Mouse (Mus musculus): ENCODE measurements around the gene Pacs2. TPM values are rescaled to one million over a fixed set of nuclear protein-coding genes. Genes with fewer than 3 reads are reported as not detected.
A peak's percentile ranks its signal among the peaks of the same experiment; 100 is the strongest.

Gene Pacs2
- polyA plus RNA-seq, 1 experiment from 2014 or later = 4.0 TPM

DNA sequence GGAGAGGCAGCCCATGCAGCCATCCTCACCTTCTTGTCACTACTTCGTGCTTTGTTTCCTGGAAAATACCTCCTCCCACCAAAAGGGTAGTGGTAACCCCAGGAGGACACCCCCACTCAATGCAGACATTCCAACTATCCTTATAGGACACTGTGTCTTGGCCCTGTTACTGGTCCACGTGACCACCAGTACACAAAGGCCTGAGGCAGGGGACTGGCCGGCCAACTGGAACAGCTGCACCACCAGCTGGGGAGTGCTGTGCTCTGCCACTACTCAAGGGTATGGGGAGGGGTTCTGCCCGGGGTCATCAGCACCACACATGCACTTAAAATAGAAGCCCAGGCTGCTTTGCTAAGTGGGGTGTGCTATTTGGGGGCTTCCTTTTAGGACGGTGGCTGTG, 13.8 kb downstream of the Pacs2 start:
- H3K4me3 ChIP-seq (ENCODE audit: low read depth, low read length) = no peak overlapping the region
- DNase-seq = no peak
- ATAC-seq = no peak
- TF ChIP-seq CTCF (IDR thresholded peaks at IDR 0.05; ENCODE audit: low read depth) (no peak), EP300 (IDR thresholded peaks at IDR 0.05; ENCODE audit: low read depth) (no peak)
- H3K36me3 ChIP-seq (replicated peaks; ENCODE audit: insufficient read depth, low read length) = peaks cover 15% of the 10 kb centered on the region; the same call in 1 of the 2 replicates
- no peaks in the 10 kb centered on the region for H3K27me3 ChIP-seq (ENCODE audit: insufficient read depth, low read length)
- no peak overlapping the region for H3K4me2 ChIP-seq (ENCODE audit: low read depth, low read length)
- no peak overlapping the region for H3K9ac ChIP-seq (replicated peaks)
- peaks cover 30% of the 10 kb centered on the region for H3K4me1 ChIP-seq (ENCODE audit: insufficient read depth)
- 78% methylated on average over 5 of the region's 5 CpGs for WGBS (ENCODE audit: insufficient replicate concordance)
- H3K9me3 ChIP-seq (ENCODE audit: low read length) = no peaks in the 10 kb centered on the region
- no peak overlapping the region for H3K27ac ChIP-seq (ENCODE audit: low read depth)

- no peak overlapping the region for H3K27ac ChIP-seq (ENCODE audit: low read depth)
- WGBS (ENCODE audit: insufficient replicate concordance) = 82% methylated on average over 9 of the region's 9 CpGs
- no peak for ATAC-seq
Observed at GRCm38 (mm10) chr12:113028898-113029297, 14.6 kb downstream of the Pacs2 start.

DNA sequence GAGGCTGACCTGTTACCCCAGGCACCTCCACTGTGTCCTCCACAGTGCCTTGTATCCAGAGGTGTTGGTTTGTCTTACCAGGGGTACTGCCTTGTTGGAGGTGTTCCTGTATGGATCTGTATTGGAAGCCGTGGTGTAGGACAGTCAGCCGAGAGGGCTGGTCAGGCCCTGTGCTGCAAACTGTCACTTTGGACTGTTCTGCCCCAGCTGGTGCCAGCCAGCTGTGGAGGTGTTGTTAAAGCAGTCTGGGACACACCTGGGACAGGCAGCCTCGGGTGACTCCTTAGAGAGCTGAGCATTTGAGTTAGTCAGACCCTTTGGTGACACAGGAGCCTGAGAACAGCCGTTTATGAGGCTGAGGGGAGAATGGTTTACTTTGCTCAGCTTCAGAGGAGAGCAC, 15.7 kb downstream of the Pacs2 start:
- peak; percentile 33 for ATAC-seq
- Histone ChIP-seq H3K36me3 (replicated peaks; ENCODE audit: insufficient read depth, low read length) (peaks cover 10% of the 10 kb centered on the region; the same call in 1 of the 2 replicates), H3K4me3 (ENCODE audit: low read depth, low read length) (no peak overlapping the region), H3K9me3 (ENCODE audit: low read length) (no peaks in the 10 kb centered on the region), H3K4me1 (ENCODE audit: insufficient read depth) (peaks cover 36% of the 10 kb centered on the region), H3K27ac (ENCODE audit: low read depth) (peak overlapping the region; percentile 86; the same call in 1 of the 2 replicates), H3K9ac (replicated peaks) (no peak overlapping the region), H3K27me3 (ENCODE audit: insufficient read depth, low read length) (no peaks in the 10 kb centered on the region), H3K4me2 (ENCODE audit: low read depth, low read length) (no peak overlapping the region)
- DNase-seq = no peak
- WGBS (ENCODE audit: insufficient replicate concordance) = 58% methylated on average over 4 of the region's 4 CpGs
- TF ChIP-seq EP300 (IDR thresholded peaks at IDR 0.05; ENCODE audit: low read depth) (no peak), CTCF (IDR thresholded peaks at IDR 0.05; ENCODE audit: low read depth) (no peak)

More at GRCm38 (mm10) chr12:113028898-113029297, 14.6 kb downstream of the Pacs2 start:
- H3K36me3 ChIP-seq (replicated peaks; ENCODE audit: insufficient read depth, low read length) = peaks cover 11% of the 10 kb centered on the region; the same call in 1 of the 2 replicates
- no peak for DNase-seq
- no peak overlapping the region for H3K9ac ChIP-seq (replicated peaks)
- no peak overlapping the region for H3K4me2 ChIP-seq (ENCODE audit: low read depth, low read length)
- peaks cover 30% of the 10 kb centered on the region for H3K4me1 ChIP-seq (ENCODE audit: insufficient read depth)
- no peak overlapping the region for H3K4me3 ChIP-seq (ENCODE audit: low read depth, low read length)
- no peaks in the 10 kb centered on the region for H3K27me3 ChIP-seq (ENCODE audit: insufficient read depth, low read length)
- no peaks in the 10 kb centered on the region for H3K9me3 ChIP-seq (ENCODE audit: low read length)
- no peak for TF ChIP-seq EP300 (IDR thresholded peaks at IDR 0.05; ENCODE audit: low read depth)
- TF ChIP-seq CTCF (IDR thresholded peaks at IDR 0.05; ENCODE audit: low read depth) = no peak

DNA sequence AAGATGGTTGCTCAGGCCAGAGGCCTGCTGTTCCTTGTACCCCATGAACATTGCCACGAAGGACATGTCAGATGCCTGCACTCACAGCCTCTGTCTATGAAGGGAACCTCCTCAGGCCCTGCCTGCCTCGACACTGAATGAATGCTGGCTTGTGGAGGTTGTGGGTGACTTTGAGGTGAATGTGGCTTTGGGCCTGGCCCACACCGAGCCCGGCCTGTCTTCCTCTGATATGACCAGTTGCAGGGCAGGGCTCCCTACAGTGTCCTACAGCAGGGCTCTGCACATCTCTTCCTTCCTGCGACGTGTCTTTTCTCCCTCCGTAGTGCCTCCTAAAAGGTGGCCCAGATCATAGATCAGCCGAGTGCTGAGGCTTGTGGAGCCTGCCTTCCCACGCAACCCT, 16.7 kb downstream of the Pacs2 start:
- Histone ChIP-seq H3K4me1 (ENCODE audit: insufficient read depth) (peaks cover 37% of the 10 kb centered on the region), H3K4me2 (ENCODE audit: low read depth, low read length) (peak overlapping the region; percentile 52), H3K36me3 (replicated peaks; ENCODE audit: insufficient read depth, low read length) (peaks cover 7% of the 10 kb centered on the region; the same call in 1 of the 2 replicates), H3K9ac (replicated peaks) (peak overlapping the region; percentile 48), H3K4me3 (ENCODE audit: low read depth, low read length) (no peak overlapping the region), H3K27ac (ENCODE audit: low read depth) (peak overlapping the region; percentile 86), H3K9me3 (ENCODE audit: low read length) (no peaks in the 10 kb centered on the region), H3K27me3 (ENCODE audit: insufficient read depth, low read length) (no peaks in the 10 kb centered on the region)
- 0 out of 2 replicates have a peak, but pooled peaks have one; percentile 46 for TF ChIP-seq EP300 (IDR thresholded peaks at IDR 0.05; ENCODE audit: low read depth)
- TF ChIP-seq CTCF (IDR thresholded peaks at IDR 0.05; ENCODE audit: low read depth) = no peak
- 44% methylated on average over 9 of the region's 9 CpGs for WGBS (ENCODE audit: insufficient replicate concordance)
- peak; percentile 59 for DNase-seq
- peak; percentile 88 for ATAC-seq

- H3K27me3 ChIP-seq (ENCODE audit: insufficient read depth, low read length) = no peaks in the 10 kb centered on the region
- peaks cover 7% of the 10 kb centered on the region; the same call in 1 of the 2 replicates for H3K36me3 ChIP-seq (replicated peaks; ENCODE audit: insufficient read depth, low read length)
- DNase-seq (no peak), ATAC-seq (peak; percentile 40; the same call in 1 of the 2 replicates)
- TF ChIP-seq CTCF (IDR thresholded peaks at IDR 0.05; ENCODE audit: low read depth) (no peak), EP300 (IDR thresholded peaks at IDR 0.05; ENCODE audit: low read depth) (no peak)
- H3K4me3 ChIP-seq (ENCODE audit: low read depth, low read length) = no peak overlapping the region
- H3K27ac ChIP-seq (ENCODE audit: low read depth) = peak overlapping the region; percentile 86
- peak overlapping the region; percentile 52 for H3K4me2 ChIP-seq (ENCODE audit: low read depth, low read length)
- no peaks in the 10 kb centered on the region for H3K9me3 ChIP-seq (ENCODE audit: low read length)
- H3K9ac ChIP-seq (replicated peaks) = peak overlapping the region; percentile 48
- WGBS (ENCODE audit: insufficient replicate concordance) = 60% methylated on average over 6 of the region's 6 CpGs
- peaks cover 37% of the 10 kb centered on the region for H3K4me1 ChIP-seq (ENCODE audit: insufficient read depth)
Observed at GRCm38 (mm10) chr12:113031441-113031840, 17.1 kb downstream of the Pacs2 start.

- H3K27ac ChIP-seq (ENCODE audit: low read depth) = no peak overlapping the region
- WGBS (ENCODE audit: insufficient replicate concordance) = 84% methylated on average over 11 of the region's 11 CpGs
- H3K4me1 ChIP-seq (ENCODE audit: insufficient read depth) = peaks cover 40% of the 10 kb centered on the region
Observed at GRCm38 (mm10) chr12:113032296-113033250, 18.3 kb downstream of the Pacs2 start.

More at GRCm38 (mm10) chr12:113032296-113033250, 18.3 kb downstream of the Pacs2 start:
- Histone ChIP-seq H3K27me3 (ENCODE audit: insufficient read depth, low read length) (no peaks in the 10 kb centered on the region), H3K9ac (replicated peaks) (no peak overlapping the region), H3K4me3 (ENCODE audit: low read depth, low read length) (no peak overlapping the region), H3K9me3 (ENCODE audit: low read length) (no peaks in the 10 kb centered on the region), H3K4me2 (ENCODE audit: low read depth, low read length) (no peak overlapping the region), H3K36me3 (replicated peaks; ENCODE audit: insufficient read depth, low read length) (peaks cover 3% of the 10 kb centered on the region; the same call in 1 of the 2 replicates)
- no peak for DNase-seq
- ATAC-seq = no peak
- TF ChIP-seq CTCF (IDR thresholded peaks at IDR 0.05; ENCODE audit: low read depth) (no peak), EP300 (IDR thresholded peaks at IDR 0.05; ENCODE audit: low read depth) (no peak)

All from liver, postnatal 0 days (tissue).